Mouse (Mus musculus) spleen, adult 2 months (tissue): ENCODE results near the gene Qpctl. TPM values are rescaled to one million over a fixed set of nuclear protein-coding genes. Genes with fewer than 3 reads are reported as not detected.

Experiments used
- DNase-seq, 2 experiments: peaks; one replicate each; pipeline versions ENCODE4 v3.0.0 to v3.0.0-alpha.2; 2012 to 2021; ENCODE audit warnings: low spot score in 2 of 2, low read depth in 1 of 2
- H3K27ac ChIP-seq: fragments of 200-500 bp; 2 replicates; pipeline ENCODE4 v1.5.1; 2012; ENCODE audit warnings: low read length, inconsistent platforms; ENCODE audit not compliant: insufficient read depth
- H3K27me3 ChIP-seq: fragments of 200-500 bp; 2 replicates; pipeline ENCODE4 v1.6.1; 2012; ENCODE audit warnings: mild to moderate bottlenecking, moderate library complexity, low read length, inconsistent platforms; ENCODE audit not compliant: control insufficient read depth, insufficient read depth
- H3K36me3 ChIP-seq: fragments of 200-500 bp; 2 replicates; pipeline ENCODE4 v1.6.1; 2012; ENCODE audit warnings: mild to moderate bottlenecking, low read length, inconsistent platforms; ENCODE audit not compliant: control insufficient read depth, insufficient read depth
- H3K4me1 ChIP-seq: fragments of 200-500 bp; 2 replicates; pipeline ENCODE4 v1.6.1; 2011; ENCODE audit warnings: inconsistent platforms; ENCODE audit not compliant: control insufficient read depth, insufficient read depth, insufficient read length
- H3K4me3 ChIP-seq: fragments of 200-500 bp; 2 replicates; pipeline ENCODE4 v1.5.1; 2011; ENCODE audit warnings: mild to moderate bottlenecking, inconsistent platforms; ENCODE audit not compliant: insufficient read depth, insufficient read length; ENCODE audit errors: extremely low read depth
- CTCF ChIP-seq: fragments of 200-500 bp; IDR thresholded peaks from 2 replicates; pipeline ENCODE4 v1.5.1; 2011; ENCODE audit warnings: mild to moderate bottlenecking, inconsistent platforms; ENCODE audit not compliant: insufficient read depth, insufficient read length, insufficient replicate concordance; ENCODE audit errors: extremely low read depth
- POLR2A ChIP-seq: fragments of 200-500 bp; IDR thresholded peaks from 2 replicates; pipeline ENCODE4 v1.6.1; 2011; ENCODE audit warnings: low read depth, low read length, inconsistent platforms
- WGBS: fragments of 180-500 bp; shearing (Covaris S2); methylation state at CpG from one replicate; pipeline ENCODE4 v1.1.7; 2018; 5-methylcytosine and 5-hydroxymethylcytosine counted together
- polyA plus RNA-seq: library from polyadenylated mRNA; depleted of rRNA; stranded (reverse); fragments of >200 nt; gene quantifications from 2 replicates; pipeline ENCODE4 v1.2.3, GENCODE M21; 2012

The Qpctl gene
- polyA plus RNA-seq, 1 experiment = 7.7 TPM

DNA sequence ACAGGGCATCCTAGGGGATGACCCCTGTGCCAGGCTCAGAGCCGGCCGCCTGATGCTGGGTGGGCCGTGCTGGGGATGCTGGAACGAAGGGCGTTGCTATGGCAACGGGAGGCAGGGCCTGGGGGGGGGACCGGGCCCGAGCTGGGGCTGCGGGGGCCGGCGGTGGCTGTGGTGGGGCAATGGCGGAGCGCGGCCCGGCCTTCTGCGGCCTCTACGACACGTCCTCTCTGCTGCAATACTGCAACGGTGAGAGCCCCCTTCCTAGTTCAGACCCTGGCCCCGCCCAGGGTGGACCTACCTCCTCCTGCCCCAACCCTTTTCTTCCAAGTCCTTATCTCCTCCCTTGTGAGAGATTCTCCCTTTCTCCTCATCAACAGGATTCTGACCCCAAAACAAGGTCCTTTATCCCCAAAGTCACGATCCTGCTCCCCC lies 27.4 kb upstream of the Qpctl start:
- WGBS = 17% methylated on average over 14 of the region's 21 CpGs
- DNase-seq = no peak
- H3K36me3 ChIP-seq = no peaks in the 10 kb centered on the region
- H3K27me3 ChIP-seq = peaks cover 17% of the 10 kb centered on the region
- no peak overlapping the region for H3K27ac ChIP-seq
- peaks cover 5% of the 10 kb centered on the region; the same call in 1 of the 2 replicates for H3K4me1 ChIP-seq
- H3K4me3 ChIP-seq = no peak overlapping the region
- TF ChIP-seq POLR2A (no peak), CTCF (no peak)

GRCm38 (mm10) chr7:19175708-19176515 lies 26.8 kb upstream of the Qpctl start, which contains the start of gene Eml2:
Gene Eml2, plus strand, starts transcription at chr7:19176421.
- peaks cover 4% of the 10 kb centered on the region; the same call in 1 of the 2 replicates for H3K4me1 ChIP-seq
- DNase-seq = no peak

DNA sequence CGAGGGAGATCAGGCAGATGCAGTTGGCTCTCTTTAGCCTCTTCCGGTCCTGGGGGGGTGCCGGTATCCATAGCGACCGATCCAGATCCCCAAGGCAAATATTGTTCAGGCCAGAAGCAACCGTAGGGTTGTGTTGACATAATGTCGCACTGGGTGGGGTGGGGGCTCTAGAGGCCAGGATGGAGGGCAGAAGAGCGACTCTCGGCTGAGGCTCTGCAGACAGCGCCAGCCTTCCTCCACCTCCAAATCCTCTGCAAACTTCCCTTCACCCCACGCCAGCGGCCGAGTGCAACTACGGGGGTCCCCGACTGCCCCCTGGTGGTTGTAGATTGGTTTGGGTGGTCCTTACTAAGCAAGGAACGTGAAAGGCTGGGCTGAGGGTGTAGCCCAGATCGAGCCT lies 23.8 kb upstream of the Qpctl start:
- 5% methylated on average over 17 of the region's 17 CpGs for WGBS
- TF ChIP-seq POLR2A (no peak), CTCF (peak; percentile 75; the same call in 1 of the 2 replicates)
- no peak overlapping the region for H3K4me3 ChIP-seq
- H3K36me3 ChIP-seq = no peaks in the 10 kb centered on the region
- H3K4me1 ChIP-seq = no peaks in the 10 kb centered on the region
- H3K27me3 ChIP-seq = peaks cover 17% of the 10 kb centered on the region
- H3K27ac ChIP-seq = no peak overlapping the region
- DNase-seq = peak in 1 of 2 experiments; percentile 73

More at GRCm38 (mm10) chr7:19175708-19176515, 26.8 kb upstream of the Qpctl start, which contains the start of gene Eml2:
- WGBS = 9% methylated on average over 30 of the region's 30 CpGs
- no peak within 1 kb of the TSS for H3K27ac ChIP-seq
- H3K4me3 ChIP-seq = no peak within 1 kb of the TSS
- TF ChIP-seq CTCF (no peak), POLR2A (no peak)
- H3K36me3 ChIP-seq = no peaks in the 10 kb centered on the region
- peaks cover 17% of the 10 kb centered on the region for H3K27me3 ChIP-seq

GRCm38 (mm10) chr7:19171831-19172230 lies 22.7 kb upstream of the Qpctl start:
- no peak for TF ChIP-seq CTCF
- no peak for TF ChIP-seq POLR2A
- H3K36me3 ChIP-seq = no peaks in the 10 kb centered on the region
- no peak for DNase-seq
- no peaks in the 10 kb centered on the region for H3K4me1 ChIP-seq
- WGBS = 46% methylated on average over 8 of the region's 8 CpGs
- no peak overlapping the region for H3K4me3 ChIP-seq
- H3K27me3 ChIP-seq = peaks cover 14% of the 10 kb centered on the region
- no peak overlapping the region for H3K27ac ChIP-seq

DNA sequence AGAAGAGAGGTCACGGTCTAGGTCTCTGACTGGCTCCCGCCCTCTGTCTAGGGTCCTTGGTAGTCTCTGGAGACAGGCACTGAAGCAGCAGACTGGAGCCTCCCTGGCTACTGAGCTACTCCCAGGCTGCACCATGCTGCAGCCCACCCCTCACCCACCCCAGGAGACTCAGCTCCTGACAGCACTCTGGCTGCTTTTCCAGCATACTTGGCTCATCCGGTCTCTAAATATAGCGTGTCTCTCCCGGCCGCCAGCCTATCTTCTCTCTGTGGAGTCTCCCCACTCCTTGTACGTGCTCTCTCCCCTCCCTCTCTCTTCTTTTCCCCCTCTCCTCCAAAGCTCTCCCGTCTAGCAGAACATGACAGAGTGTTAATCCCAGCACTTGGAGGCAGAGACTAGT lies 21.1 kb upstream of the Qpctl start:
- Histone ChIP-seq H3K36me3 (no peaks in the 10 kb centered on the region), H3K27me3 (0 out of 2 replicates have a peak, but pooled peaks cover under 1% of the 10 kb centered on the region), H3K27ac (no peak overlapping the region), H3K4me1 (no peaks in the 10 kb centered on the region), H3K4me3 (no peak overlapping the region)
- no peak for TF ChIP-seq CTCF
- TF ChIP-seq POLR2A = no peak
- DNase-seq = no peak
- WGBS = 78% methylated on average over 8 of the region's 8 CpGs

GRCm38 (mm10) chr7:19169506-19169905 lies 20.4 kb upstream of the Qpctl start:
- Histone ChIP-seq H3K27ac (no peak overlapping the region), H3K36me3 (no peaks in the 10 kb centered on the region), H3K27me3 (0 out of 2 replicates have a peak, but pooled peaks cover 2% of the 10 kb centered on the region), H3K4me1 (no peaks in the 10 kb centered on the region), H3K4me3 (no peak overlapping the region)
- no peak for DNase-seq
- TF ChIP-seq CTCF = no peak
- no peak for TF ChIP-seq POLR2A
- 43% methylated on average over 10 of the region's 10 CpGs for WGBS

GRCm38 (mm10) chr7:19166990-19167389 lies 17.9 kb upstream of the Qpctl start:
- Histone ChIP-seq H3K4me1 (no peaks in the 10 kb centered on the region), H3K4me3 (no peak overlapping the region), H3K36me3 (no peaks in the 10 kb centered on the region), H3K27me3 (0 out of 2 replicates have a peak, but pooled peaks cover 2% of the 10 kb centered on the region), H3K27ac (no peak overlapping the region)
- TF ChIP-seq CTCF (no peak), POLR2A (no peak)
- DNase-seq = no peak
- 85% methylated on average over 3 of the region's 3 CpGs for WGBS
